Mouse (Mus musculus) retina, postnatal 1 day (tissue): ENCODE measurements at regions not wholly inside any gene's neighbourhood (a gene's known extent, or its start where the extent isn't known, plus 50 kb on each side); places are given as distances from the start of the nearest gene placed in this dataset.

ENCODE experiments used
- DNase-seq: peaks from one replicate; pipeline ENCODE4 v3.0.0-alpha.2; 2012

GRCm38 (mm10) chr3:43339101-43339500 is 1596.7 kb downstream of the D3Ertd751e start:
- no peak for DNase-seq

DNA sequence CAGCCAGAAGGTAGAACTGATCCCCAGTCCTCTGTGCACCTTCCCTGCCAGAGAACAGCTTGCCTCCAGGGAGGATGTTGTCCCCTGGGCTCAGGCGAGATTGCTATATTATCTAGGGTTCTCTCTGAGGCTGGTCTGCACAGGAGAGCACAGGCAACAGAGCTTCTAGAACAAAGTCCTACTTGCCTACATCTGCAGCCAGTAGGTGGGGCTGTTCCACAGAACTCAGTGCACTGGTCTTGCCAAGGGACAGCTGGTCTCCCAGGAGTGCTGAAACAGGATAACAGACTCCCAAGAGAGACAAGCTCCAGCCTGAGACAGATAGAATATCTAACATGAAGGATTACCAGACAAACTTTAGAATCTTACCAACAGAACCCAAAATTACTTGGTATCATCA is 1600.5 kb downstream of the D3Ertd751e start:
- DNase-seq = peak; percentile 4

DNA sequence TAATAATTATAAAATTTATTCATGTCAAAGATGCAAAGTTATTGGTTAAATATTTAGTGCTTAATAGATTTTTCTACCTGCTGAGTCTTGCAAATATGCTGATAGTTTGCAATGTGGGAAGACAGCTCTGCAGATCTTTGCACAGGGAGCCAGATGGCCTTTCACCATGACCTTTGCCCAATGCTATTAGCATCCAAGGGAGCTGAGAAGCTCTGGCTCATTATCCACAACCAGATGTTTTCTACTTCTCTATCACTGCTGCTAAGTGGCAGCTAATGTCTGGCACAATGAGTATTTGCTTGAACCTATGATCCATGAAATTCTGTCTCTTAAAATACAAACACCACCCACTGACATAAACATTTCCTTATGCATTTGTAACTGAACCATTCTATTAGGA is 1610.4 kb downstream of the D3Ertd751e start:
- peak; percentile 39 for DNase-seq

GRCm38 (mm10) chr3:43358511-43358910 is 1616.1 kb downstream of the D3Ertd751e start:
- DNase-seq = no peak

DNA sequence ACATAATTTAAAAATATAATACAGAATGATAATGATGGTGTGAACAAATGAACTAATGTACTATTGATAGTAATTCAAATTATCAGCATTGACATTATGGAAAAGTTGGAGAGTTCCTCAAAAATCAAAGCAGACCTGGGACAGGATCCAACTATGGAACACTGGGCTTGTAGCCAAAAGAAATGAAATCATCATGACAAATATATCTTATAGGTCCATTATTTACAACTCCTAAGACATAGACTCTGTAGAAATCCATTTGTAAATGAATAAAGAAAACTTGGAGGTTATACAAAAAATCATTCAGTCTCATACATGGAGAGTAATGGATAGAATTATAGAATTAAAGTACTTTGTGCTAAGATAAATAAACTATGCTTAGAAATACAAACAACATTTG is 1657.5 kb downstream of the D3Ertd751e start:
- DNase-seq = no peak

DNA sequence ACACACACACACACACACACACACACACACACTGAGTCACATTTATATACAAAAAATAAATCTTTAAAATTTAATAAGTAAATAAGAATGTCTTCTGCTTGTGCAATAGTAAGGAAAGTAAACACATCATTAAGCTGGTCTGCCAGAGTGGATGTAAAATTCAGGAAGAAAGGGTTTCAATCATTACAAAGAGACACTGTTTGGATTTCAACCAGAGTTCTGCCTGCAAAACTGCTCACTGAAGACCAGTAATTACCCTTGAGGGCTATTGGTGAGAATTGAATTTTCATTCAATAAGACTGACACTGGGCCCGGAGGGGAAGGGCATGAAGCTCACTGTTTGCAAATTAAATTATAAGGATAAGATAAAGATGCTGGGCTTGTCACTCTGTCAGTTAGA is 1682.5 kb downstream of the D3Ertd751e start:
- DNase-seq = peak; percentile 2

- no peak for DNase-seq
These were observed 1684.3 kb downstream of the D3Ertd751e start for GRCm38 (mm10) chr3:43426672-43427071.

- DNase-seq = no peak
These were observed 1719.2 kb downstream of the D3Ertd751e start for GRCm38 (mm10) chr3:43461541-43462109.
